Mouse (Mus musculus): Measurements from ENCODE around the gene Gpr162.

- TF ChIP-seq CTCF (IDR thresholded peaks at IDR 0.05; ENCODE audit: borderline replicate concordance, insufficient read depth, low read depth, low read length) (no peak), POLR2A (IDR thresholded peaks at IDR 0.05; ENCODE audit: borderline replicate concordance, insufficient read depth, low read length) (no peak)
Measured at GRCm38 (mm10) chr6:124885956-124886381, 22.2 kb upstream of the Gpr162 start.

Measured in cerebellum, adult 2 months (tissue).